Mouse (Mus musculus) liver, adult 2 months (tissue): ENCODE results near the gene Castor2. TPM values are rescaled to one million over a fixed set of nuclear protein-coding genes. Genes with fewer than 3 reads are reported as not detected.
A peak's percentile ranks its signal among the peaks of the same experiment; 100 is the strongest.

Experiments used
- DNase-seq: peaks from one replicate; pipeline ENCODE4 v3.0.0-alpha.2; 2011; ENCODE audit warnings: low read depth, low spot score; ENCODE audit errors: extremely low read depth
- H3K27ac ChIP-seq: fragments of 200-500 bp; replicated peaks from 2 replicates; pipeline ENCODE4 v1.5.1; 2012; ENCODE audit warnings: low read depth, mild to moderate bottlenecking, control low read depth, inconsistent platforms, low read length; ENCODE audit not compliant: insufficient read depth
- H3K27me3 ChIP-seq: fragments of 200-500 bp; 2 replicates; pipeline ENCODE4 v1.6.1; 2012; ENCODE audit warnings: mild to moderate bottlenecking, moderate library complexity, low read length, inconsistent platforms; ENCODE audit not compliant: control insufficient read depth, insufficient read depth
- H3K36me3 ChIP-seq: fragments of 200-500 bp; 2 replicates; pipeline ENCODE4 v1.6.1; 2012; ENCODE audit warnings: low read length, inconsistent platforms; ENCODE audit not compliant: control insufficient read depth, insufficient read depth
- H3K4me1 ChIP-seq: fragments of 200-500 bp; 2 replicates; pipeline ENCODE4 v1.6.1; 2011; ENCODE audit warnings: low read length; ENCODE audit not compliant: control insufficient read depth, insufficient read depth
- H3K4me3 ChIP-seq: fragments of 200-500 bp; 2 replicates; pipeline ENCODE4 v1.5.1; 2011; ENCODE audit warnings: low read depth, mild to moderate bottlenecking, control low read depth, low read length, moderate library complexity; ENCODE audit not compliant: insufficient read depth
- H3K79me2 ChIP-seq: fragments of 200-500 bp; 2 replicates; pipeline ENCODE4 v1.6.1; 2012; ENCODE audit warnings: inconsistent platforms, mild to moderate bottlenecking, low read length, moderate library complexity; ENCODE audit not compliant: control insufficient read depth, insufficient read depth
- H3K9ac ChIP-seq: fragments of 200-500 bp; 2 replicates; pipeline ENCODE4 v1.6.1; 2012; ENCODE audit warnings: low read depth, mild to moderate bottlenecking, control low read depth, inconsistent platforms, low read length
- CTCF ChIP-seq: fragments of 200-500 bp; IDR thresholded peaks from 2 replicates; pipeline ENCODE4 v1.5.1; 2011; ENCODE audit warnings: low read depth, low read length, control low read depth
- POLR2A ChIP-seq: fragments of 200-500 bp; IDR thresholded peaks from 2 replicates; pipeline ENCODE4 v1.6.1; 2011; ENCODE audit warnings: low read length, control low read depth; ENCODE audit not compliant: insufficient read depth; ENCODE audit errors: extremely low read depth
- WGBS: fragments of 180-500 bp; shearing (Covaris S2); methylation state at CpG from one replicate; pipeline ENCODE4 v1.1.7; 2018; 5-methylcytosine and 5-hydroxymethylcytosine counted together
- polyA plus RNA-seq: library from polyadenylated mRNA; depleted of rRNA; stranded (reverse); fragments of >200 nt; gene quantifications from 2 replicates; pipeline ENCODE4 v1.2.3, GENCODE M21; 2012; rRNA removed
- total RNA-seq: library from RNA; depleted of rRNA; stranded (reverse); fragments of >200 nt; gene quantifications from 2 replicates; pipeline ENCODE4 v1.2.3, GENCODE M21; 2014; rRNA removed

Gene Castor2
- total and polyA plus RNA-seq, 2 experiments, result 0.28 to 0.97 TPM

DNA sequence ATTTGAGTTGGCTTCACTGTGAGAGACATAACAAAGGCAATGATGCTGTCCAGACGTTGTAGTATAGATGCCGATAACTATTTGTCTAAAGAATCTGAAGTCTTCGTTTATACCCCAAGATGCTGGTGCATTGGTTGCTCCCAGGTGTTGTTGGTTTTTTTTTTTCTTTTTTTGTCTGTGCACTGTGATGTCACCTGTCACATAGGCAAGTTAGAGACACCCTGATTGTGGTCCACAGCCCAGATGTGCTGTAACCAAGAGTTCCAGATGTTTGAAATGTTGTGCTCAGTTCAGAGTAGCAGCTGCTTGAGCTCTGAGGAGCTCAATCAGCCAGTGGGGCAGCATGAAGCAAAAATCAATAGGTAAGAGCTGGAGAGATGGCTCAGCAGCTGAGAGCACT, 86.5 kb downstream of the Castor2 start:
- Histone ChIP-seq H3K27me3 (no peaks in the 10 kb centered on the region), H3K4me1 (peaks cover 13% of the 10 kb centered on the region), H3K36me3 (no peaks in the 10 kb centered on the region), H3K9ac (no peak overlapping the region), H3K4me3 (no peak overlapping the region), H3K79me2 (no peaks in the 10 kb centered on the region; the same call in 1 of the 2 replicates), H3K27ac (no peak overlapping the region)
- no peak for TF ChIP-seq CTCF
- TF ChIP-seq POLR2A, result no peak
- DNase-seq, result no peak
- 81% methylated on average over 3 of the region's 3 CpGs for WGBS

DNA sequence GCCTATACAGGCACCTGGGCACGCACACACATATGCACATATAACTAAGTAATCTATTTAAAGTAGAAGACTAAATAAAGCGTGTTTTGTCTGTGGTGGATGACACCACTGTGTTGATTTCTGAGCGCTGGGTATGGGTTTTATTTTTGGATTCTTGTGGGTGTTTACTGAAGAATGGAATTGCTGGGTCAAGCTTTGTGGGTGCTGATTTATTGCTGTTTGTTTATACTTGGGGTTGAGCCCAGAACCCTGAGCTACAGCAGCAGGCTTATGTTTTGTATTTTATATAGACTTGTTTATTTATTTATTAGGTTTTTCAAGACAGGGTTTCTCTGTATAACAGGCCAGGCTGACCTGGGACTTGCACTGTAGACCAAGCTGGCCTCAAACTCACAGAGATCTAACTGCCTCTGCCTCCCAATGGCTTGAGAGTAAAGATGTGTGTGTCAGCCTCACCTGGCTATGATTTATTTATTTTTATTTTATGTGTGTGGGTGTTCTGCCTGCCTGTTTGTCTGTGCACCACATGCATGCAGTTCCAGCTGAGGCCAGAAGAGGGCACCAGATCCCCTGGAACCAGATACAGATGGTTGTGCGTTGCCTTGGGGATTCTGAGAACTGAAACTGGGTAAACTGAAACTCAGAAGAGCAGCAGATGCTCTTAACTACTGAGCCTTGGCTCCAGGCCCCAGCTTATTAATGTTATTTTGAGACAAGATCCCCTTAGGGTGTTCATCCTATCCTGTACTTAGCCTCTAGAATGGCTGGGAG, 87.6 kb downstream of the Castor2 start:
- TF ChIP-seq CTCF, result peak; percentile 96
- no peak for TF ChIP-seq POLR2A
- Histone ChIP-seq H3K4me1 (peaks cover 10% of the 10 kb centered on the region), H3K36me3 (no peaks in the 10 kb centered on the region), H3K4me3 (no peak overlapping the region), H3K27me3 (no peaks in the 10 kb centered on the region), H3K9ac (no peak overlapping the region), H3K79me2 (no peaks in the 10 kb centered on the region; the same call in 1 of the 2 replicates), H3K27ac (no peak overlapping the region)
- WGBS, result 55% methylated on average over 4 of the region's 4 CpGs
- peak; percentile 43 for DNase-seq

DNA sequence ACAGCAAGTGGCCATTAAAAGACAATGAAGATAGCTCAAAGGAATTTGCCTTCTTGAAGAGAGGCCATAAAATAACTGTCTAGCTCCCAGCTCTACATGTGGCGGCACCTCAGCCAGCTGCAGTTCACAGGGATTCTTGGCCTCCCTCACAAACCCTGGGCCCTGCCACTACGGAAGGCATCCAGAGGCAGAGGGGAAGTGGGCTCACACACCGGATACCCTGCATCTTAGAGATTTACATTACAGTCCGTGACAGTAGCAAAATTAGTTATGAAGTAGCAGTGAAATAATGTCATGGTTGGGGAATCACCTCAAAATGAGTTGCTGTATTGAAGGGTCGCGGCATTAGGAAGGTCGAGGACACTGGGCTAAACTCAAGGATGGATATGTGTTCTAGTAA, 89.1 kb downstream of the Castor2 start:
- no peak for DNase-seq
- WGBS, result 83% methylated on average over 7 of the region's 7 CpGs
- no peak overlapping the region for H3K27ac ChIP-seq
- no peaks in the 10 kb centered on the region for H3K36me3 ChIP-seq
- no peaks in the 10 kb centered on the region for H3K27me3 ChIP-seq
- no peak overlapping the region for H3K4me3 ChIP-seq
- no peaks in the 10 kb centered on the region; the same call in 1 of the 2 replicates for H3K79me2 ChIP-seq
- peaks cover 2% of the 10 kb centered on the region for H3K4me1 ChIP-seq
- TF ChIP-seq CTCF (no peak), POLR2A (no peak)
- no peak overlapping the region for H3K9ac ChIP-seq

DNA sequence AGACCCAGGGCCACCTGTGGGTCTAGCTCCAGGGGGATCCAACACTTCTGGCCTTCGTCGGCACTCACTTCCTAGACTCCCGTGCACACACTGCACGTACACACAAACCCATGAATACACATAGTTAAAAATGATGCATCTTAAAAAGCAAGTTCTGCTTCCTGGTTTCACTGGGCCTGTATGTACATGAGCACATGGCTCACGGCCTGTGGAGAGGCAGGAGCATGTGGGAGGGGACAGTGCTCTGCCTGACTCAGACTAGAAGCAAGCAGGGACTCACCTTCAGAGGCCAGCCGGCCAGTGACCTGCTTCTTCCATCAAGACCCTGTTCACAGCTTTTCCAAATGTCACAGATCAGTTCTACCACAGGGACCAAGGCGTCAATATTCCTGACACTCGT, 94.2 kb downstream of the Castor2 start:
- H3K9ac ChIP-seq, result no peak overlapping the region

More for the DNA sequence above, 94.2 kb downstream of the Castor2 start:
- no peak for DNase-seq
- H3K27me3 ChIP-seq, result no peaks in the 10 kb centered on the region
- WGBS, result 87% methylated on average over 8 of the region's 8 CpGs
- H3K4me1 ChIP-seq, result no peaks in the 10 kb centered on the region
- TF ChIP-seq POLR2A, result no peak
- TF ChIP-seq CTCF, result no peak
- no peaks in the 10 kb centered on the region; the same call in 1 of the 2 replicates for H3K36me3 ChIP-seq
- H3K79me2 ChIP-seq, result no peaks in the 10 kb centered on the region; the same call in 1 of the 2 replicates
- H3K27ac ChIP-seq, result no peak overlapping the region
- H3K4me3 ChIP-seq, result no peak overlapping the region

Other genes with a start within 250 kb of the Castor2 start
- 9.9 and 11.2 TPM in 2 replicates for gene Rcc1l, start 77.1 kb downstream of the Castor2 start, total RNA-seq
- 16.4 and 16.9 TPM in 2 replicates for gene Rcc1l, start 77.1 kb downstream of the Castor2 start, polyA plus RNA-seq
- gene Gtf2ird2, start 84.3 kb downstream of the Castor2 start, total RNA-seq, result 3.1 and 4.2 TPM in 2 replicates
- gene Gtf2ird2, start 84.3 kb downstream of the Castor2 start, polyA plus RNA-seq, result 2.4 and 2.8 TPM in 2 replicates
- gene Ncf1, start 129.9 kb downstream of the Castor2 start, total RNA-seq, result 2.9 and 4.3 TPM in 2 replicates
- gene Ncf1, start 129.9 kb downstream of the Castor2 start, polyA plus RNA-seq, result 2.2 and 3.3 TPM in 2 replicates
- gene Gtf2i, start 215.0 kb downstream of the Castor2 start, total RNA-seq, result 54.2 and 58.3 TPM in 2 replicates
- 31.7 and 37.9 TPM in 2 replicates for gene Gtf2i, start 215.0 kb downstream of the Castor2 start, polyA plus RNA-seq